9 mouse cellular contexts compared by ENCODE assay signal in the genomic region with DNA sequence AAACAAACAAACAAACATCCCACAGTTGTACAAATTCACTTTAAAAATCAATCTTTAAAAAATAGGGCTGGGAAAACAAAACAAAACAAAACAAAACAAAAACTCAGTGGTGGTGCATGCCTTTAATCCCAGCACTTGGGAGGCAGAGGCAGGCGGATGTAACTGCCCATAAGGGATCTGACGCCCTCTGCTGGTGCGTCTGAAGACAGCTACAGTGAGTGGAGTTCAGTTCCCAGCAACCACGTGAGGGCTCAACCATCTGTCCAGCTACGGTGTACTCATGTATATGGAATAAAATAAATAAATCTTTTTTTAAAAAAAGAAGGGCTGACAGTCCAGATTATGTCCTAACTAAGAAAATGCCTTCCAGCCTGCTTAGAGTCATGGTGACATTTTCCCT. TPM values are rescaled to one million over a fixed set of nuclear protein-coding genes. Genes with fewer than 3 reads are reported as not detected.
DNase-seq lines count a peak whose midpoint lies in the region; ATAC-seq and TF ChIP-seq lines count a peak whose summit lies in the region.
"Had no signal": no experiment of that assay in that cellular context is flagged by ENCODE, and none has a peak within 500 bp of the region (broad histone marks: within the 10 kb centered on the region; RNA-seq: fewer than 3 reads in every experiment).

No protein-coding gene starts in this region.

- no peaks in the 10 kb centered on the region for H3K9me3 ChIP-seq in CH12.LX (replicated peaks; ENCODE audit: low read length)
- H3K9me3 ChIP-seq in midbrain, embryonic 14.5 days (ENCODE audit: control insufficient read depth, low read length), result no peaks in the 10 kb centered on the region

- dilution Hi-C loops in CH12.LX (cut with MboI; ENCODE audit: extremely low pct_ligation_motif_present, extremely low pct_unique_long_range_greater_than_20kb, low sequenced_read_pairs), result no loop called here

- peak; percentile 16 for DNase-seq in kidney, adult 2 months
- no peak for DNase-seq in kidney, adult 11 months
- peak; percentile 24 for DNase-seq in CH12.LX (ENCODE audit: extremely low read depth)
- no peak for DNase-seq in spleen, adult 12 weeks (ENCODE audit: low spot score)
- no peak for DNase-seq in midbrain, embryonic 14.5 days
- DNase-seq: cerebellum, adult 8-10 months had no signal

- H3K4me3 ChIP-seq in kidney, adult 2 months (ENCODE audit: insufficient read depth, low read depth, low read length), result no peak overlapping the region
- H3K4me3 ChIP-seq in CH12.LX (replicated peaks in 1 of 3; ENCODE audit: low read depth in 2 of 3, low read length in 2 of 3, poor library complexity in 1 of 3), result no peak overlapping the region
- no peak overlapping the region for H3K4me3 ChIP-seq in cortical plate, adult 2 months (ENCODE audit: insufficient read depth, low read length)
- no peak overlapping the region for H3K4me3 ChIP-seq in midbrain, embryonic 14.5 days (replicated peaks; ENCODE audit: low read depth, low read length)

- TF ChIP-seq CTCF in kidney, adult 2 months (conservative IDR thresholded peaks at IDR 0.05; ENCODE audit: insufficient read depth, insufficient read length, low read depth, low read length), result peak; percentile 62
- peak; percentile 22 to 48; a peak in 2 of 4 replicates for TF ChIP-seq CTCF in CH12.LX (conservative IDR thresholded peaks at IDR 0.05 in 1 of 2, IDR thresholded peaks at IDR 0.05 in 1 of 2; ENCODE audit: low read depth in 2 of 2, low read length in 2 of 2)
- 0 out of 2 replicates have a peak, but pooled peaks have one; percentile 4 for TF ChIP-seq CTCF in cortical plate, adult 2 months (IDR thresholded peaks at IDR 0.05; ENCODE audit: extremely low read depth, insufficient read depth, low read length)

- whole genome bisulfite sequencing in kidney, adult 2 months, result 65% methylated on average over 5 of the region's 5 CpGs
- 66% methylated on average over 5 of the region's 5 CpGs for WGBS in midbrain, embryonic 14.5 days

- TF ChIP-seq EP300 in CH12.LX (IDR thresholded peaks at IDR 0.05; ENCODE audit: low read length), result no peak

- H3K4me2 ChIP-seq in CH12.LX (ENCODE audit: insufficient read depth, low read depth, poor library complexity, severe bottlenecking), result no peak overlapping the region
- H3K4me2 ChIP-seq in midbrain, embryonic 14.5 days (ENCODE audit: low read length), result no peak overlapping the region

- 0 out of 2 replicates have a peak, but pooled peaks have one; percentile 33 for ATAC-seq in neutrophil, adult 5-6 weeks (ENCODE audit: extremely low read depth, insufficient number of reproducible peaks, low FRiP score, poor library complexity, severe bottlenecking)
- ATAC-seq in frontal cortex, adult (ENCODE audit: low TSS enrichment), result no peak
- no peak for ATAC-seq in midbrain, embryonic 14.5 days (ENCODE audit: low FRiP score, low TSS enrichment)

- in situ Hi-C loops in CH12.LX (cut with MboI; ENCODE audit: low pct_ligation_motif_present, low pct_unique_long_range_greater_than_20kb, low sequenced_read_pairs), result no loop called here

- H3K4me1 ChIP-seq in kidney, adult 2 months (ENCODE audit: control insufficient read depth, insufficient read depth, low read length), result no peaks in the 10 kb centered on the region
- H3K4me1 ChIP-seq in CH12.LX (ENCODE audit: control insufficient read depth in 1 of 2, insufficient read depth in 2 of 2), result no peaks in the 10 kb centered on the region
- no peaks in the 10 kb centered on the region for H3K4me1 ChIP-seq in cortical plate, adult 2 months (ENCODE audit: control insufficient read depth, insufficient read depth, low read length)
- H3K4me1 ChIP-seq in midbrain, embryonic 14.5 days (ENCODE audit: control insufficient read depth, insufficient read depth, low read length), result no peaks in the 10 kb centered on the region

- H3K27ac ChIP-seq in kidney, adult 2 months (ENCODE audit: insufficient read depth, low read depth, low read length), result no peak overlapping the region
- no peak overlapping the region for H3K27ac ChIP-seq in CH12.LX (ENCODE audit: insufficient read depth, low read depth)
- H3K27ac ChIP-seq in cortical plate, adult 2 months (ENCODE audit: insufficient read depth, low read length), result no peak overlapping the region
- no peak overlapping the region for H3K27ac ChIP-seq in midbrain, embryonic 14.5 days (replicated peaks; ENCODE audit: low read depth, low read length)

- H3K36me3 ChIP-seq in kidney, adult 2 months (ENCODE audit: control insufficient read depth, insufficient read depth, low read length), result peaks cover 2% of the 10 kb centered on the region; the same call in 1 of the 2 replicates
- H3K36me3 ChIP-seq in CH12.LX (replicated peaks in 1 of 2; ENCODE audit: control insufficient read depth in 1 of 2, insufficient read depth in 1 of 2, low read length in 1 of 2), result peaks cover 7 to 21% of the 10 kb centered on the region in 2 experiments
- H3K36me3 ChIP-seq in midbrain, embryonic 14.5 days (ENCODE audit: control insufficient read depth, insufficient read depth, low read length), result peaks cover 10% of the 10 kb centered on the region; the same call in 1 of the 2 replicates

- no peaks in the 10 kb centered on the region for H3K27me3 ChIP-seq in kidney, adult 2 months (replicated peaks; ENCODE audit: control insufficient read depth, insufficient read depth, low read length)
- H3K27me3 ChIP-seq in CH12.LX (replicated peaks), result no peaks in the 10 kb centered on the region
- H3K27me3 ChIP-seq in midbrain, embryonic 14.5 days (ENCODE audit: control insufficient read depth, insufficient read depth, low read length), result no peaks in the 10 kb centered on the region

- H3K9ac ChIP-seq in CH12.LX (ENCODE audit: insufficient read depth, low read depth), result no peak overlapping the region
- no peak overlapping the region for H3K9ac ChIP-seq in midbrain, embryonic 14.5 days (replicated peaks; ENCODE audit: low read length)

- no peaks in the 10 kb centered on the region for H3K79me2 ChIP-seq in CH12.LX (replicated peaks; ENCODE audit: control insufficient read depth, extremely low read depth, insufficient read depth, poor library complexity, severe bottlenecking)

- no peak for TF ChIP-seq POLR2A in kidney, adult 2 months (IDR thresholded peaks at IDR 0.05; ENCODE audit: low read depth, low read length)
- TF ChIP-seq POLR2A in CH12.LX (IDR thresholded peaks at IDR 0.05; ENCODE audit: low read depth, low read length), result no peak
- TF ChIP-seq POLR2A in cortical plate, adult 2 months (IDR thresholded peaks at IDR 0.05; ENCODE audit: extremely low read depth, insufficient read depth, low read length), result no peak

- TF ChIP-seq RAD21 in CH12.LX (IDR thresholded peaks at IDR 0.05; ENCODE audit: low read depth, low read length), result no peak; the same call in none of the 2 replicates

TF ChIP-seq in CH12.LX, 34 proteins besides CTCF, POLR2A, EP300 and RAD21:
- TF ChIP-seq JUN (IDR thresholded peaks at IDR 0.05; ENCODE audit: insufficient read depth, low read depth, low read length) (no peak), MXI1 (IDR thresholded peaks at IDR 0.05; ENCODE audit: low read depth, low read length) (no peak), SMC3 (IDR thresholded peaks at IDR 0.05; ENCODE audit: low read depth, low read length) (peak; percentile 12; the same call in 1 of the 2 replicates)

RNA-seq across cellular contexts. Expression of a gene that starts 18.9 kb away (rescaled TPM):
- polyA plus RNA-seq in kidney, adult 2 months (2012; rRNA removed), result 2.3 and 2.9 TPM in 2 replicates
- total RNA-seq in CH12.LX (2012; rRNA removed), result 19.4 and 19.6 TPM in 2 replicates
- total RNA-seq in CH12.LX (2014; rRNA removed), result 36.7 and 40.8 TPM in 2 replicates
- 22.3 and 23.8 TPM in 2 replicates for polyA plus RNA-seq in CH12.LX (2012; ENCODE audit: insufficient read length, low read depth)
- 9.2 and 10.5 TPM in 2 replicates for polyA plus RNA-seq in cortical plate, adult 2 months (2012; rRNA removed)
- total RNA-seq in neutrophil, adult 5-6 weeks (2017), result 9.1 and 13.5 TPM in 2 replicates
- polyA plus RNA-seq in midbrain, embryonic 14.5 days (2014; fragmentation: Nextera tagmentation; extraction: Ambion mirVana), result 11.8 and 12.7 TPM in 2 replicates

RNA-seq across cellular contexts. Expression of a gene that starts 20.3 kb away (rescaled TPM):
- 13.0 and 13.2 TPM in 2 replicates for polyA plus RNA-seq in kidney, adult 2 months (2012; rRNA removed)
- 17.6 and 18.0 TPM in 2 replicates for total RNA-seq in CH12.LX (2012; rRNA removed)
- total RNA-seq in CH12.LX (2014; rRNA removed), result 24.7 and 26.9 TPM in 2 replicates
- polyA plus RNA-seq in CH12.LX (2012; ENCODE audit: insufficient read length, low read depth), result 10.4 and 12.3 TPM in 2 replicates
- polyA plus RNA-seq in cortical plate, adult 2 months (2012; rRNA removed), result 52.2 and 53.0 TPM in 2 replicates
- 22.6 and 31.1 TPM in 2 replicates for total RNA-seq in neutrophil, adult 5-6 weeks (2017)
- 102 and 133 TPM in 2 replicates for polyA plus RNA-seq in midbrain, embryonic 14.5 days (2014; fragmentation: Nextera tagmentation; extraction: Ambion mirVana)

RNA-seq across cellular contexts. Expression of a gene that starts 29.2 kb away (rescaled TPM):
- 87.0 and 87.3 TPM in 2 replicates for polyA plus RNA-seq in kidney, adult 2 months (2012; rRNA removed)
- total RNA-seq in CH12.LX (2012; rRNA removed), result 40.9 and 46.6 TPM in 2 replicates
- 42.6 and 47.0 TPM in 2 replicates for total RNA-seq in CH12.LX (2014; rRNA removed)
- polyA plus RNA-seq in CH12.LX (2012; ENCODE audit: insufficient read length, low read depth), result 67.8 and 72.7 TPM in 2 replicates
- 158 TPM in 2 replicates for polyA plus RNA-seq in cortical plate, adult 2 months (2012; rRNA removed)
- total RNA-seq in neutrophil, adult 5-6 weeks (2017), result 59.7 and 81.9 TPM in 2 replicates
- polyA plus RNA-seq in midbrain, embryonic 14.5 days (2014; fragmentation: Nextera tagmentation; extraction: Ambion mirVana), result 114 and 139 TPM in 2 replicates

RNA-seq across cellular contexts. Expression of a gene that starts 34.6 kb away (rescaled TPM):
- polyA plus RNA-seq in kidney, adult 2 months (2012; rRNA removed), result 8.2 and 10.4 TPM in 2 replicates
- total RNA-seq in CH12.LX (2012; rRNA removed) (33.6 and 46.0 TPM in 2 replicates), CH12.LX (2014; rRNA removed) (31.9 and 32.5 TPM in 2 replicates)
- 132 and 171 TPM in 2 replicates for polyA plus RNA-seq in CH12.LX (2012; ENCODE audit: insufficient read length, low read depth)
- polyA plus RNA-seq in cortical plate, adult 2 months (2012; rRNA removed), result 67.1 and 75.0 TPM in 2 replicates
- total RNA-seq in neutrophil, adult 5-6 weeks (2017), result 122 and 141 TPM in 2 replicates
- 66.9 and 77.6 TPM in 2 replicates for polyA plus RNA-seq in midbrain, embryonic 14.5 days (2014; fragmentation: Nextera tagmentation; extraction: Ambion mirVana)

Comparison
In these comparisons a context has a peak if more than half of its experiments do, and no peak if none do; other contexts are left out.
1. DNase-seq: peak in kidney, adult 2 months (single experiment) and CH12.LX (single experiment); none in kidney, adult 11 months (single experiment), spleen, adult 12 weeks (single experiment) and midbrain, embryonic 14.5 days (single experiment).
2. CTCF ChIP-seq: peak in every context shown above with its lines; median percentile 62 in kidney, adult 2 months; 35 in CH12.LX; 4 in cortical plate, adult 2 months.